Mouse (Mus musculus) liver, adult 2 months (tissue): ENCODE results near the gene Fam166b. TPM values are rescaled to one million over a fixed set of nuclear protein-coding genes. Genes with fewer than 3 reads are reported as not detected.

ENCODE experiments used
- DNase-seq: peaks from one replicate; pipeline ENCODE4 v3.0.0-alpha.2; 2011; ENCODE audit warnings: low read depth, low spot score; ENCODE audit errors: extremely low read depth
- H3K27ac ChIP-seq: fragments of 200-500 bp; replicated peaks from 2 replicates; pipeline ENCODE4 v1.5.1; 2012; ENCODE audit warnings: low read depth, mild to moderate bottlenecking, control low read depth, inconsistent platforms, low read length; ENCODE audit not compliant: insufficient read depth
- H3K27me3 ChIP-seq: fragments of 200-500 bp; 2 replicates; pipeline ENCODE4 v1.6.1; 2012; ENCODE audit warnings: mild to moderate bottlenecking, moderate library complexity, low read length, inconsistent platforms; ENCODE audit not compliant: control insufficient read depth, insufficient read depth
- H3K36me3 ChIP-seq: fragments of 200-500 bp; 2 replicates; pipeline ENCODE4 v1.6.1; 2012; ENCODE audit warnings: low read length, inconsistent platforms; ENCODE audit not compliant: control insufficient read depth, insufficient read depth
- H3K4me1 ChIP-seq: fragments of 200-500 bp; 2 replicates; pipeline ENCODE4 v1.6.1; 2011; ENCODE audit warnings: low read length; ENCODE audit not compliant: control insufficient read depth, insufficient read depth
- H3K4me3 ChIP-seq: fragments of 200-500 bp; 2 replicates; pipeline ENCODE4 v1.5.1; 2011; ENCODE audit warnings: low read depth, mild to moderate bottlenecking, control low read depth, low read length, moderate library complexity; ENCODE audit not compliant: insufficient read depth
- H3K79me2 ChIP-seq: fragments of 200-500 bp; 2 replicates; pipeline ENCODE4 v1.6.1; 2012; ENCODE audit warnings: inconsistent platforms, mild to moderate bottlenecking, low read length, moderate library complexity; ENCODE audit not compliant: control insufficient read depth, insufficient read depth
- H3K9ac ChIP-seq: fragments of 200-500 bp; 2 replicates; pipeline ENCODE4 v1.6.1; 2012; ENCODE audit warnings: low read depth, mild to moderate bottlenecking, control low read depth, inconsistent platforms, low read length
- CTCF ChIP-seq: fragments of 200-500 bp; IDR thresholded peaks from 2 replicates; pipeline ENCODE4 v1.5.1; 2011; ENCODE audit warnings: low read depth, low read length, control low read depth
- POLR2A ChIP-seq: fragments of 200-500 bp; IDR thresholded peaks from 2 replicates; pipeline ENCODE4 v1.6.1; 2011; ENCODE audit warnings: low read length, control low read depth; ENCODE audit not compliant: insufficient read depth; ENCODE audit errors: extremely low read depth
- WGBS: fragments of 180-500 bp; shearing (Covaris S2); methylation state at CpG from one replicate; pipeline ENCODE4 v1.1.7; 2018; 5-methylcytosine and 5-hydroxymethylcytosine counted together
- polyA plus RNA-seq: library from polyadenylated mRNA; depleted of rRNA; stranded (reverse); fragments of >200 nt; gene quantifications from 2 replicates; pipeline ENCODE4 v1.2.3, GENCODE M21; 2012
- total RNA-seq: library from RNA; depleted of rRNA; stranded (reverse); fragments of >200 nt; gene quantifications from 2 replicates; pipeline ENCODE4 v1.2.3, GENCODE M21; 2014

Fam166b gene
- total and polyA plus RNA-seq, 2 experiments = not detected

DNA sequence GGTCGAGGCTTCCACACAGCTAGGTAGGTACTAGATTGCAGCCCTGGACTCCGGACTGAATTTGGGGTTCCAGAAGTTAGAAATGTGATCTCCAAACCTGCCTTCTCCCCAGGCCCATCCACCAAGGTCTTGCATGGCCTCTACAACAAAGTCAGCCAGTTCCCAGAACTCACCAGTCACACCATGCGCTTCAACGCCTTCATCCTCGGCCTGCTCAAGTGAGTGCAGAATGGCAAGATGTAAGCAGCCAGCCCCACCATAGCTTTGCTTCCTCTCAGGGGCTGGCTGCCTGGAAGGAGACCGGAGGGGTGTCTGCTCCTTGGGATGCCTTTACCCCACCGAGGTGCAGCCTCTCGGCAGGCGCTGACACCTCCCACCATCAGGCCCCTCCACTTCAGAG, 4.9 kb downstream of the Fam166b start:
- Histone ChIP-seq H3K4me3 (no peak overlapping the region; the same call in 1 of the 2 replicates), H3K9ac (peak overlapping the region; percentile 70), H3K27me3 (no peaks in the 10 kb centered on the region), H3K79me2 (no peaks in the 10 kb centered on the region), H3K27ac (peak overlapping the region; percentile 85), H3K36me3 (peaks cover 13% of the 10 kb centered on the region), H3K4me1 (peaks cover 23% of the 10 kb centered on the region)
- DNase-seq = no peak
- 81% methylated on average over 9 of the region's 9 CpGs for WGBS
- TF ChIP-seq CTCF = no peak
- TF ChIP-seq POLR2A = no peak

DNA sequence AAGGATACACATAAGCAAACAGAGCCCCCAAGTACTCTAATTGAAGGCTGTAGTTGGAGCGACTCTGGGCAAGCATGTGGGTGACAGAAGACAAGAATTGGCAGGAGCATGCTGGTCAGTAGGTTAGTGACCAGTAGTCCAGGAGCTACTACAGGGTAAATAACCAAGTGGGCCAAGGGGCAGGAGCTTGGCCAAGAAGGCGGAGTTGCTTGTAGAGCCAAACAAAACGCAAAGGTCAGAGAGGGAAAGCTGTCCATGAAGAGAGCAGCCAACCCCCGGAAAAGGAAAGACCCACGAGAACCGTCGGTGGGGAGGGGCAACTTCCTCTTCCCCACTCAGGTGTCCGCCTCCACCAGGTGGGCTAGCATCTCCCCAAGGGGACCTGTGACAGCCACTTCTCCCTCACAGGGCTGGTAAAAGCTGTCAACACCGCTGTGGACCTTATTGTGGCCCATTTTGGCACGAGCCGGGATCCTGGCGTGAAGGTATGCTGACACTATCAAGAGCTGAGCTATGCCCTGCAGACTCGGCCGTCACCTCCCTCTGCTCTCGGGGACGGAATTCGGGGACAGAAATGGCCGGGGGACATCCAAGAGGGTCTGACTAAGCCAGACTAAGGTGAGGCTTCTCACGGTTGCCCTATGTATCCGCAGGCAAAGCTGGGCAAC, 5.5 kb downstream of the Fam166b start:
- H3K36me3 ChIP-seq = peaks cover 13% of the 10 kb centered on the region
- H3K27me3 ChIP-seq = no peaks in the 10 kb centered on the region
- TF ChIP-seq POLR2A (no peak), CTCF (no peak)
- peak overlapping the region; percentile 57 for H3K4me3 ChIP-seq
- peaks cover 27% of the 10 kb centered on the region for H3K4me1 ChIP-seq
- peak; percentile 99 for DNase-seq
- H3K27ac ChIP-seq = peak overlapping the region; percentile 85
- peak overlapping the region; percentile 70 for H3K9ac ChIP-seq
- 24% methylated on average over 20 of the region's 20 CpGs for WGBS
- no peaks in the 10 kb centered on the region for H3K79me2 ChIP-seq

DNA sequence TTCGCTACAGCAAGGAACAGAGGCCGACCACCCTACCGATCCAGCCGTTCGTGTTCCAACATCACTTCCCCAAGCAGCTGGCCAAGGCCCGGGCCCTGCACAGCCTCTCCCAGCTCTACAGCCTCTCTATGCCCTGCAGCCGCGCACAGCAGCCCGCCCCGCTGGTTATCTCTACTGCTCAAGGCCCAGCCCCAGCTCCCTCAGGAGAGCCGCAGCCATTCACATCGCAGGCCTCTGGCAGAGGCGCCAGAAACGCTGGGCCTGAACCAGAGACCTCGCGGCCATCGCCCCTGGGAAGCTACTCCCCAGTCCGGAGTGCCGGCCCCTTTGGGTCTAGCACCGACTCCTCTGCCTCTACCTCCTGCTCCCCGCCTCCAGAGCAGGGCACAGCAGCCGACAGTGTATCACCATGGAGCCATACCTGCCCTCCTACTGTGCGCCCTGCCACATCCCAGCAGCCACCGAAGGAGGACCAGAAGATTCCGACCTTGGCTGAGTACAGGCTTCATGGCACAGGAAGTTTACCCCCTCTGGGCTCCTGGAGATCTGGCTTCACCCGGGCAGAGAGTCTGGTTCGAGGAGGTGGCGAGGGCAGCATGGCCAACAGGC, 7.2 kb downstream of the Fam166b start:
- Histone ChIP-seq H3K79me2 (no peaks in the 10 kb centered on the region), H3K4me1 (peaks cover 32% of the 10 kb centered on the region), H3K36me3 (peaks cover 13% of the 10 kb centered on the region), H3K27me3 (no peaks in the 10 kb centered on the region), H3K4me3 (no peak overlapping the region), H3K27ac (peak overlapping the region; percentile 15), H3K9ac (no peak overlapping the region)
- TF ChIP-seq POLR2A (no peak), CTCF (no peak)
- peak; percentile 88 for DNase-seq
- WGBS = 61% methylated on average over 28 of the region's 28 CpGs

DNA sequence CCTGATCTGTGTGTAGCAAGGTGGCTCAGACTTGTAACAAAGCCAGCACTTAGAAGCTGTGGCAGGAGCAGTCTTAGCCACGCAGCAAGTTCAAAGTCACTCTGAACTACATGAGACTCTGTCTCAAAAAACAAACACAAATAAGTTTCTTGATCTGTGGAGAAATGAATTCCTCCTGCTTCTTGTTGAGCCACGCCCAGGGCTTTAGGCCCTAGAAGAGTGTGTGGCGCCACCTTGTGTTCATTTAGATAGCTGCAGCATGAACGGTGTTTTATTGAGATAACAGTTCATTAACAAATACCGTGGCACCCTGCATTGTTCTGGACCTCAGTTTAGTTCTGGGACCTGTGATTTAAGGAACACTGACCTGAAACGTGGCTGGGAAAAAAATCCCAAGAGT, 8.6 kb downstream of the Fam166b start:
- peaks cover 10% of the 10 kb centered on the region for H3K36me3 ChIP-seq
- peak; percentile 76 for DNase-seq
- WGBS = under 1% methylated on average over 6 of the region's 6 CpGs
- no peaks in the 10 kb centered on the region for H3K27me3 ChIP-seq
- peaks cover 32% of the 10 kb centered on the region for H3K4me1 ChIP-seq
- TF ChIP-seq POLR2A (no peak), CTCF (peak; percentile 74)
- H3K27ac ChIP-seq = peak overlapping the region; percentile 86
- H3K4me3 ChIP-seq = no peak overlapping the region
- no peak overlapping the region for H3K9ac ChIP-seq
- 0 out of 2 replicates have a peak, but pooled peaks cover 3% of the 10 kb centered on the region for H3K79me2 ChIP-seq

DNA sequence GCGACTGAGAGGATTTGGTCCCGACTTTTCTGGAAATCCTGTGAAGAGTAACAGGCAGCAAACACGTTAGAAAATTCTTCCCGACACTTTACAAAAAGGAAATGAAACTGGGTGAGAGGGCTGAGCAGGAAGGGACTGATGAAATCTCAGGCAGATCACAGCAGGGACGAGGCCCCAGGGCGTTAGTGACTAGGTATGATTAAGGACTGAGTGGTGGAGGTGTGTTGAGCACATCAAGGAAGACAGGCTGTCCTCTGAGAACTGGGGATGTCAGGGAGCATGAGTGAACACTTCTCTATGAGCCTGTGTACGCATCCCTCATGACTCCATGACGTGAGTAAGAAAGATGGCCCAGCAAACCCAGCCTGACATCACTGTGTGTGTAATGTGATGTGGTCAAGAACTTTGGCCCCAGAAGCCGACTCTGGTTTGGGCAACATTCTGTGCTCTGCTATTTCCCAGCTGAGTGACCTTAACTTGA, 9.1 kb downstream of the Fam166b start:
- H3K79me2 ChIP-seq = 0 out of 2 replicates have a peak, but pooled peaks cover 7% of the 10 kb centered on the region
- peaks cover 7% of the 10 kb centered on the region; the same call in 1 of the 2 replicates for H3K36me3 ChIP-seq
- no peak overlapping the region for H3K4me3 ChIP-seq
- H3K4me1 ChIP-seq = peaks cover 32% of the 10 kb centered on the region
- 23% methylated on average over 9 of the region's 9 CpGs for WGBS
- TF ChIP-seq CTCF = no peak
- TF ChIP-seq POLR2A = no peak
- H3K27ac ChIP-seq = peak overlapping the region; percentile 86
- DNase-seq = peak; percentile 77
- peak overlapping the region; percentile 43 for H3K9ac ChIP-seq
- no peaks in the 10 kb centered on the region for H3K27me3 ChIP-seq
